In genomic region chr8:54486555-54487273, GRCm38 (mm10) we compare ENCODE assay signal across 8 mouse cellular contexts. TPM values are rescaled to one million over a fixed set of nuclear protein-coding genes. Genes with fewer than 3 reads are reported as not detected.
A peak's percentile ranks its signal among the peaks of the same experiment; 100 is the strongest.
DNase-seq lines count a peak whose midpoint lies in the region; ATAC-seq and TF ChIP-seq lines count a peak whose summit lies in the region.

No protein-coding gene starts in this region.

- no peaks in the 10 kb centered on the region for H3K27me3 ChIP-seq in intestine, embryonic 14.5 days (replicated peaks; ENCODE audit: control insufficient read depth, insufficient read depth, low read length)
- H3K27me3 ChIP-seq in intestine, embryonic 15.5 days (replicated peaks): no peaks in the 10 kb centered on the region
- no peaks in the 10 kb centered on the region for H3K27me3 ChIP-seq in embryonic facial prominence, embryonic 15.5 days
- H3K27me3 ChIP-seq in kidney, postnatal 0 days (ENCODE audit: insufficient read depth, low read length): no peaks in the 10 kb centered on the region
- no peaks in the 10 kb centered on the region for H3K27me3 ChIP-seq in midbrain, embryonic 16.5 days (ENCODE audit: control insufficient read depth, insufficient read depth, low read depth, low read length)

- no peak for ATAC-seq in intestine, embryonic 14.5 days (replicated peaks; ENCODE audit: low FRiP score, low TSS enrichment, low read depth)
- ATAC-seq in intestine, embryonic 15.5 days: no peak
- no peak for ATAC-seq in embryonic facial prominence, embryonic 15.5 days (ENCODE audit: insufficient number of reproducible peaks, low FRiP score, low TSS enrichment, low read depth)
- ATAC-seq in kidney, postnatal 0 days (replicated peaks; ENCODE audit: low FRiP score, low read depth): no peak
- ATAC-seq in midbrain, embryonic 16.5 days: no peak

- intact Hi-C loops in gastrocnemius, postnatal 14 days (cut with DNase I; ENCODE audit: low total_unique reads): loop anchor here (5.0 kb wide), 1 partner anchor 614 kb away; no protein-coding TSS in a partner anchor

- no peaks in the 10 kb centered on the region for H3K9me3 ChIP-seq in intestine, embryonic 14.5 days (ENCODE audit: control insufficient read depth, low read length)
- H3K9me3 ChIP-seq in intestine, embryonic 15.5 days: no peaks in the 10 kb centered on the region
- H3K9me3 ChIP-seq in embryonic facial prominence, embryonic 15.5 days (replicated peaks): no peaks in the 10 kb centered on the region
- no peaks in the 10 kb centered on the region for H3K9me3 ChIP-seq in kidney, postnatal 0 days (replicated peaks; ENCODE audit: low read length)
- no peaks in the 10 kb centered on the region for H3K9me3 ChIP-seq in midbrain, embryonic 16.5 days (replicated peaks; ENCODE audit: control insufficient read depth, low read length, poor library complexity, severe bottlenecking)

- H3K9ac ChIP-seq in intestine, embryonic 14.5 days (ENCODE audit: low read length): no peak overlapping the region
- no peak overlapping the region for H3K9ac ChIP-seq in intestine, embryonic 15.5 days
- no peak overlapping the region for H3K9ac ChIP-seq in embryonic facial prominence, embryonic 15.5 days
- 0 out of 2 replicates have a peak overlapping the region, but pooled peaks have one; percentile 43 for H3K9ac ChIP-seq in kidney, postnatal 0 days (ENCODE audit: low read depth, low read length)
- H3K9ac ChIP-seq in midbrain, embryonic 16.5 days (ENCODE audit: low read depth, low read length): peak overlapping the region; percentile 27; the same call in 1 of the 2 replicates

- 41% methylated on average over 19 of the region's 19 CpGs for WGBS in intestine, embryonic 14.5 days
- 36% methylated on average over 19 of the region's 19 CpGs for WGBS in intestine, embryonic 15.5 days
- 40% methylated on average over 19 of the region's 19 CpGs for WGBS in embryonic facial prominence, embryonic 15.5 days
- WGBS in kidney, postnatal 0 days: 14% methylated on average over 19 of the region's 19 CpGs
- 31% methylated on average over 19 of the region's 19 CpGs for WGBS in midbrain, embryonic 16.5 days

- H3K4me1 ChIP-seq in intestine, embryonic 14.5 days (replicated peaks; ENCODE audit: control insufficient read depth, insufficient read depth, low read length): no peaks in the 10 kb centered on the region
- no peaks in the 10 kb centered on the region for H3K4me1 ChIP-seq in intestine, embryonic 15.5 days (replicated peaks)
- H3K4me1 ChIP-seq in embryonic facial prominence, embryonic 15.5 days: no peaks in the 10 kb centered on the region
- no peaks in the 10 kb centered on the region for H3K4me1 ChIP-seq in kidney, postnatal 0 days (replicated peaks; ENCODE audit: insufficient read depth, low read length)
- H3K4me1 ChIP-seq in midbrain, embryonic 16.5 days (ENCODE audit: control insufficient read depth, insufficient read depth, low read length): no peaks in the 10 kb centered on the region

- peak overlapping the region; percentile 25 for H3K4me2 ChIP-seq in intestine, embryonic 14.5 days (ENCODE audit: low read length)
- H3K4me2 ChIP-seq in intestine, embryonic 15.5 days (replicated peaks): no peak overlapping the region; the same call in 1 of the 2 replicates
- peak overlapping the region; percentile 32 for H3K4me2 ChIP-seq in embryonic facial prominence, embryonic 15.5 days (replicated peaks)
- H3K4me2 ChIP-seq in kidney, postnatal 0 days (ENCODE audit: low read length): peak overlapping the region; percentile 59
- H3K4me2 ChIP-seq in midbrain, embryonic 16.5 days (ENCODE audit: low read length): peak overlapping the region; percentile 41

- no peak overlapping the region for H3K4me3 ChIP-seq in intestine, embryonic 14.5 days (ENCODE audit: low read depth, low read length)
- H3K4me3 ChIP-seq in intestine, embryonic 15.5 days (replicated peaks): no peak overlapping the region
- no peak overlapping the region for H3K4me3 ChIP-seq in embryonic facial prominence, embryonic 15.5 days (replicated peaks)
- H3K4me3 ChIP-seq in kidney, postnatal 0 days (replicated peaks; ENCODE audit: low read depth, low read length): peak overlapping the region; percentile 32
- peak overlapping the region; percentile 4; the same call in 1 of the 2 replicates for H3K4me3 ChIP-seq in midbrain, embryonic 16.5 days (ENCODE audit: low read depth, low read length)

- DNase-seq in intestine, embryonic 14.5 days (ENCODE audit: low spot score): no peak
- DNase-seq in kidney, postnatal 0 days (ENCODE audit: low spot score): peak; percentile 54
- no peak for DNase-seq in gastrocnemius, postnatal 14 days
- DNase-seq in adipocyte (ENCODE audit: low spot score): no peak
- DNase-seq in layer of hippocampus, postnatal 36 days: no peak

- H3K27ac ChIP-seq in intestine, embryonic 14.5 days (ENCODE audit: low read depth): no peak overlapping the region
- H3K27ac ChIP-seq in intestine, embryonic 15.5 days: no peak overlapping the region
- H3K27ac ChIP-seq in embryonic facial prominence, embryonic 15.5 days (replicated peaks): no peak overlapping the region
- H3K27ac ChIP-seq in kidney, postnatal 0 days: no peak overlapping the region
- H3K27ac ChIP-seq in midbrain, embryonic 16.5 days (ENCODE audit: low read length): no peak overlapping the region

- no peak for TF ChIP-seq CTCF in kidney, postnatal 0 days (IDR thresholded peaks at IDR 0.05; ENCODE audit: low read depth)

- no peaks in the 10 kb centered on the region for H3K36me3 ChIP-seq in intestine, embryonic 14.5 days (ENCODE audit: control insufficient read depth, insufficient read depth, low read length)
- H3K36me3 ChIP-seq in intestine, embryonic 15.5 days: no peaks in the 10 kb centered on the region
- H3K36me3 ChIP-seq in embryonic facial prominence, embryonic 15.5 days: no peaks in the 10 kb centered on the region
- H3K36me3 ChIP-seq in kidney, postnatal 0 days (ENCODE audit: insufficient read depth, low read length): no peaks in the 10 kb centered on the region
- no peaks in the 10 kb centered on the region for H3K36me3 ChIP-seq in midbrain, embryonic 16.5 days (ENCODE audit: control insufficient read depth, insufficient read depth, low read length)

RNA-seq across cellular contexts. Expression of gene Asb5, which starts 42.7 kb away (rescaled TPM):
- polyA plus RNA-seq in intestine, embryonic 14.5 days (2014; fragmentation: Nextera tagmentation; extraction: Ambion mirVana): 3.5 and 6.2 TPM in 2 replicates
- polyA plus RNA-seq in intestine, embryonic 15.5 days (2015; fragmentation: Nextera tagmentation; extraction: Ambion mirVana): 3.1 and 4.6 TPM in 2 replicates
- 5.7 and 7.1 TPM in 2 replicates for polyA plus RNA-seq in embryonic facial prominence, embryonic 15.5 days (2015; fragmentation: Nextera tagmentation; extraction: Ambion mirVana)
- 6.2 and 6.6 TPM in 2 replicates for polyA plus RNA-seq in kidney, postnatal 0 days (2015; fragmentation: Nextera tagmentation; extraction: Ambion mirVana)
- polyA plus RNA-seq in midbrain, embryonic 16.5 days (2015; fragmentation: Nextera tagmentation; extraction: Ambion mirVana): 4.9 and 6.0 TPM in 2 replicates
- total RNA-seq in gastrocnemius, postnatal 14 days (2021): 100 to 1,000 TPM; 107 to 130 TPM
- 1 to 10 TPM in 1 of 2 experiments, under 1 TPM in 1; 0.68 to 2.1 TPM for total RNA-seq in layer of hippocampus, postnatal 36 days (2021)

RNA-seq across cellular contexts. Expression of gene Spcs3, which starts 43.1 kb away (rescaled TPM):
- polyA plus RNA-seq in intestine, embryonic 14.5 days (2014; fragmentation: Nextera tagmentation; extraction: Ambion mirVana): 79.6 and 85.1 TPM in 2 replicates
- 96.9 and 98.0 TPM in 2 replicates for polyA plus RNA-seq in intestine, embryonic 15.5 days (2015; fragmentation: Nextera tagmentation; extraction: Ambion mirVana)
- 73.7 and 76.9 TPM in 2 replicates for polyA plus RNA-seq in embryonic facial prominence, embryonic 15.5 days (2015; fragmentation: Nextera tagmentation; extraction: Ambion mirVana)
- polyA plus RNA-seq in kidney, postnatal 0 days (2015; fragmentation: Nextera tagmentation; extraction: Ambion mirVana): 94.0 and 103 TPM in 2 replicates
- 50.4 and 52.7 TPM in 2 replicates for polyA plus RNA-seq in midbrain, embryonic 16.5 days (2015; fragmentation: Nextera tagmentation; extraction: Ambion mirVana)
- 10 to 100 TPM; 18.4 to 21.9 TPM for total RNA-seq in gastrocnemius, postnatal 14 days (2021)
- 10 to 100 TPM; 48.2 to 49.6 TPM for total RNA-seq in layer of hippocampus, postnatal 36 days (2021)

Comparison
In these comparisons a context has a peak if more than half of its experiments do, and no peak if none do; other contexts are left out.
1. H3K4me3 ChIP-seq: peak in kidney, postnatal 0 days (single experiment) and midbrain, embryonic 16.5 days (single experiment); none in intestine, embryonic 14.5 days (single experiment), intestine, embryonic 15.5 days (single experiment) and embryonic facial prominence, embryonic 15.5 days (single experiment).
2. H3K9ac ChIP-seq: peak in kidney, postnatal 0 days (single experiment) and midbrain, embryonic 16.5 days (single experiment); none in intestine, embryonic 14.5 days (single experiment), intestine, embryonic 15.5 days (single experiment) and embryonic facial prominence, embryonic 15.5 days (single experiment).